Mouse (Mus musculus) 416B (cell line): Measurements from ENCODE around the gene Pgm3.

Source experiments
- DNase-seq: peaks from one replicate; pipeline ENCODE4 v3.0.0; 2011; ENCODE audit warnings: low read depth

Gene Pgm3

GRCm38 (mm10) chr9:86569314-86569910 lies 2.2 kb downstream of the Pgm3 start:
- no peak for DNase-seq

GRCm38 (mm10) chr9:86560543-86560942 lies 11.1 kb downstream of the Pgm3 start:
- no peak for DNase-seq

GRCm38 (mm10) chr9:86554641-86555040 lies 17.0 kb downstream of the Pgm3 start:
- DNase-seq: no peak

- DNase-seq: no peak
Observed at GRCm38 (mm10) chr9:86553886-86554285, 17.8 kb downstream of the Pgm3 start.

GRCm38 (mm10) chr9:86550717-86551116 lies 20.9 kb downstream of the Pgm3 start:
- DNase-seq: no peak

- DNase-seq: no peak
Observed at GRCm38 (mm10) chr9:86549637-86550162, 21.9 kb downstream of the Pgm3 start.

GRCm38 (mm10) chr9:86544559-86544958 lies 27.1 kb downstream of the Pgm3 start:
- DNase-seq: peak; percentile 31

GRCm38 (mm10) chr9:86543451-86543850 lies 28.2 kb downstream of the Pgm3 start:
- DNase-seq: no peak

GRCm38 (mm10) chr9:86534071-86534470 lies 37.6 kb downstream of the Pgm3 start:
- no peak for DNase-seq

GRCm38 (mm10) chr9:86525600-86525999 lies 46.0 kb downstream of the Pgm3 start:
- no peak for DNase-seq

GRCm38 (mm10) chr9:86522335-86522734 lies 49.3 kb downstream of the Pgm3 start:
- DNase-seq: no peak

- DNase-seq: no peak
Observed at GRCm38 (mm10) chr9:86514798-86515197, 56.8 kb downstream of the Pgm3 start.

GRCm38 (mm10) chr9:86514390-86514789 lies 57.3 kb downstream of the Pgm3 start:
- no peak for DNase-seq

GRCm38 (mm10) chr9:86513733-86514132 lies 57.9 kb downstream of the Pgm3 start:
- DNase-seq: no peak

GRCm38 (mm10) chr9:86507437-86507836 lies 64.2 kb downstream of the Pgm3 start:
- no peak for DNase-seq
